Mouse (Mus musculus) limb, embryonic 14.5 days (tissue): Measurements from ENCODE around the gene Dnpep. TPM values are rescaled to one million over a fixed set of nuclear protein-coding genes. Genes with fewer than 3 reads are reported as not detected.

ENCODE experiments used
- ATAC-seq: fragments of 200-750 bp; cut with Nextera tagmentation; 2 replicates; pipeline ENCODE4 v1.8.0; 2017; ENCODE audit warnings: low read depth, moderate number of reproducible peaks, moderate TSS enrichment; ENCODE audit not compliant: low FRiP score
- DNase-seq: peaks from one replicate; pipeline ENCODE4 v3.0.0-alpha.2; 2015; ENCODE audit warnings: low spot score
- H3K27ac ChIP-seq: fragments of 300-500 bp; sonication (generic); replicated peaks from 2 replicates; pipeline ENCODE4 v1.5.1; 2014; ENCODE audit warnings: low read depth, mild to moderate bottlenecking, low read length, moderate library complexity, mixed read lengths
- H3K27me3 ChIP-seq: fragments of 300-500 bp; sonication (generic); 2 replicates; pipeline ENCODE4 v1.6.1; 2014; ENCODE audit warnings: low read length, mixed read lengths; ENCODE audit not compliant: control insufficient read depth, insufficient read depth
- H3K36me3 ChIP-seq: fragments of 300-500 bp; sonication (generic); 2 replicates; pipeline ENCODE4 v1.6.1; 2014; ENCODE audit warnings: mild to moderate bottlenecking, low read length, moderate library complexity, mixed read lengths; ENCODE audit not compliant: control insufficient read depth, insufficient read depth
- H3K4me1 ChIP-seq: fragments of 300-500 bp; sonication (generic); 2 replicates; pipeline ENCODE4 v1.6.1; 2014; ENCODE audit warnings: antibody characterized with exemption, low read length, mixed read lengths; ENCODE audit not compliant: control insufficient read depth, insufficient read depth
- H3K4me2 ChIP-seq: fragments of 300-500 bp; sonication (generic); replicated peaks from 2 replicates; pipeline ENCODE4 v1.6.1; 2014; ENCODE audit warnings: low read depth, mild to moderate bottlenecking, low read length, moderate library complexity; ENCODE audit not compliant: severe bottlenecking
- H3K4me3 ChIP-seq: fragments of 300-500 bp; sonication (generic); replicated peaks from 2 replicates; pipeline ENCODE4 v1.5.1; 2014; ENCODE audit warnings: low read length
- H3K9ac ChIP-seq: fragments of 300-500 bp; sonication (generic); 2 replicates; pipeline ENCODE4 v1.6.1; 2014; ENCODE audit warnings: mild to moderate bottlenecking, low read depth, low read length, moderate library complexity; ENCODE audit not compliant: severe bottlenecking
- H3K9me3 ChIP-seq: fragments of 300-500 bp; sonication (generic); 2 replicates; pipeline ENCODE4 v1.6.1; 2016; ENCODE audit warnings: low read length; ENCODE audit not compliant: control insufficient read depth
- POLR2A ChIP-seq: fragments of 200-500 bp; IDR thresholded peaks from 2 replicates; pipeline ENCODE4 v1.8.0; 2012; ENCODE audit warnings: inconsistent platforms, mild to moderate bottlenecking, moderate library complexity, borderline replicate concordance; ENCODE audit not compliant: insufficient read depth, insufficient read length; ENCODE audit errors: extremely low read depth
- WGBS: fragments of 180-500 bp; shearing (Covaris S2); extraction: QIAGEN DNeasy Blood & Tissue Kit; methylation state at CpG from one replicate; pipeline ENCODE4 v1.1.7; 2014; 5-methylcytosine and 5-hydroxymethylcytosine counted together
- polyA plus RNA-seq, 2 experiments: library from polyadenylated mRNA; depleted of rRNA in 1 of 2; stranded (reverse) in 1 of 2; unstranded in 1 of 2; fragments of >200 nt; fragmentation: Nextera tagmentation in 1 of 2; extraction: Ambion mirVana in 1 of 2; gene quantifications; 2 replicates each; pipeline versions ENCODE4 v1.2.1 to v1.2.3; 2012 to 2014

Dnpep gene
- polyA plus RNA-seq, 2 experiments, result 112 to 126 TPM

- H3K9me3 ChIP-seq, result no peaks in the 10 kb centered on the region
- no peak overlapping the region for H3K4me2 ChIP-seq
- H3K9ac ChIP-seq, result no peak overlapping the region
- H3K27ac ChIP-seq, result no peak overlapping the region
- 19% methylated on average over 7 of the region's 7 CpGs for WGBS
- no peaks in the 10 kb centered on the region for H3K36me3 ChIP-seq
- DNase-seq, result no peak
- ATAC-seq, result no peak
- no peaks in the 10 kb centered on the region for H3K27me3 ChIP-seq
- H3K4me1 ChIP-seq, result 0 out of 2 replicates have a peak, but pooled peaks cover 2% of the 10 kb centered on the region
- TF ChIP-seq POLR2A, result no peak
- H3K4me3 ChIP-seq, result no peak overlapping the region
Measured at GRCm38 (mm10) chr1:75289376-75289775, 28.4 kb downstream of the Dnpep start.

DNA sequence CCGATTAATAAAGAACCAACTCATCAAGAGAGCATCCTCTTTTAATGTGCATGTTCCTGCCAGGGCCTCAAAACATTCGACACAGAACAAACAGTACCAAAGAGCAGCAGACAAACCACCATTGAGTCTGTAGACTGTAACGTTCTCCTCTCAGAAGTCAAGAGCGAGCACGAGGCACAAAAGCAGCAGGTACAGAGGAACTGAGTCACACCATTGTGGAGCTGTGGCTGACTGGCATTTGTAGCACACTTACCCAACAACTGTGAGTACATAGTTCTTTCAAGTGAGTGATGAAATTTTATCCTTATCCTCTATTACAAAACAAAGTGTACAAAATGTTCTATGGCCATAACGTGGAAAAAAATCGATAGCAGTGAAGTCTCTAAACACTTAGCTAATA lies 32.9 kb downstream of the Dnpep start:
- Histone ChIP-seq H3K4me2 (no peak overlapping the region), H3K36me3 (no peaks in the 10 kb centered on the region), H3K9me3 (no peaks in the 10 kb centered on the region), H3K27ac (no peak overlapping the region), H3K9ac (no peak overlapping the region), H3K4me3 (no peak overlapping the region), H3K4me1 (no peaks in the 10 kb centered on the region), H3K27me3 (no peaks in the 10 kb centered on the region)
- WGBS, result 80% methylated on average over 7 of the region's 7 CpGs
- ATAC-seq (no peak), DNase-seq (no peak)
- TF ChIP-seq POLR2A, result no peak

DNA sequence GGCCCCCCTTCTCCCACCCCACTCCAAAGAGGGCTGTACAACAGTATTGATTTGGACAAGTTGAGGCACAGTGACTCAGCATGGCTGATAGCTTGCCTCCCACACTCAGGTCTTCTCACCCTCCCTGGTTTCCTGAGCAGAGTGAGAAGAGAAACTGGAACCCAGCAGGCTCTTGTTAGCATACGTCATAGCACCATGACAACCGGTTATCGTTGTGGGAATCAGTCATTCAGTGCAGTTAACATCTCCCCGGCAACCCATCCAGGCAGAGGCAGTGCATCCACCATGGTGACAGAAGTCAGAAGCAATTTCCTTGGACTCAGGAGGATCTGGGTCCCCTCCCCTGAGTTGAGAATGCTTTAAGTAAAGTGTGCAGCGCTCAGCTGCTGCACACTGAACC lies 34.8 kb downstream of the Dnpep start:
- H3K36me3 ChIP-seq, result no peaks in the 10 kb centered on the region
- no peaks in the 10 kb centered on the region for H3K4me1 ChIP-seq
- no peak overlapping the region for H3K27ac ChIP-seq
- peaks cover 13% of the 10 kb centered on the region; the same call in 1 of the 2 replicates for H3K27me3 ChIP-seq
- ATAC-seq, result no peak
- TF ChIP-seq POLR2A, result no peak
- no peak overlapping the region for H3K9ac ChIP-seq
- no peak for DNase-seq
- no peak overlapping the region for H3K4me2 ChIP-seq
- H3K9me3 ChIP-seq, result no peaks in the 10 kb centered on the region
- H3K4me3 ChIP-seq, result no peak overlapping the region
- 84% methylated on average over 5 of the region's 5 CpGs for WGBS

GRCm38 (mm10) chr1:75278228-75278627 lies 39.6 kb downstream of the Dnpep start, which contains the start of gene Resp18:
Gene Resp18, minus strand, starts transcription at chr1:75278415.
- Histone ChIP-seq H3K4me1 (no peaks in the 10 kb centered on the region), H3K4me3 (no peak within 1 kb of the TSS), H3K27ac (no peak within 1 kb of the TSS), H3K27me3 (peaks cover 21% of the 10 kb centered on the region), H3K9ac (no peak within 1 kb of the TSS), H3K36me3 (no peaks in the 10 kb centered on the region), H3K9me3 (no peaks in the 10 kb centered on the region), H3K4me2 (no peak within 1 kb of the TSS)
- DNase-seq (no peak), ATAC-seq (no peak)
- WGBS, result 5% methylated on average over 13 of the region's 13 CpGs
- no peak for TF ChIP-seq POLR2A

DNA sequence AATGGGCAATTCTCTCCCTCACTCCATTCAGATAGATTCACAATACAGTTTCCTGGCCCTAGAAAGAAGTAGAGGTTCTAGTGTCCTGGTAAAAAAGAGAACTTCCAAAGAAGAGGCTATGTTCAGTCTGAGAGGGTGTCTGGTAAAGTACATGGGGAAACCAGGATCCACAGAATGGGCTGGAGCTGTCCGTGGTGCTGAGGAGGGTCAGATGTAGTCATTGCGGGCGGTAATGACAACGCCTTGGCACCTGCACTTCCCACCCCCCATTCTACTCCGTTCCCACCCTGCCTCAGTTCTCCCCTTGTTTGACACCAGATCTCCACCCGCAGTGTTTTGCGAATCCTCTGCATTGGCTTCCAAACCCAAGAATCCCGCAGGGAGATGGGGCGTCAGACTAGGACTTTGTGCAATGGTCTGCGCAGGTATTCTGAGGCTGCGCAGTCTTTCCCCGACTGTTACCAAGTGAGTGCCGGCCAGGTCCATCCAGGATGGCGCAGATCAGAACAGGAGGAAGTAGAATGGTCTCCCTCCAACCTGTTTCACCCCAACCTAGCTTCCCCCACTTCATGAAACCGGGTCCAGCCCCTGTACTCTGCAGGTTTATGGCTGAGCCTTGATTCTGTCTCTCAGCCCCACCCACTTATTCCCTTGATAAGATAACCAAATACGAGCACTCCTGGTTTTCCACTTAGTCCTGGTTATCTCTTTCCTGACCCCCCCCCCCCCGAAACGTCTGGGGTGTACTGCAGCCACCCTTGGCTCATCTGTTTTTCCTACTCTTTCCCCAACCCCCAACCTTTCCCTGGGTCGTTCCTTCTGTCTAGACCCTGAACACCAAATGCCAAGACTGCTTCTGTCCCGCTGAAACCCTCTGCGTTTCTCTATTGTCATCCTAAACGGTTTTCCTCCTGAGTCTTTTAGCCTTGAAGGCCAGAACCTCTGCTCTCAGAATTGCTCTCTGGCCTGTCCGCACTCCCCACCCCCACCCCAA lies 40.3 kb downstream of the Dnpep start:
- 6% methylated on average over 23 of the region's 23 CpGs for WGBS
- TF ChIP-seq POLR2A, result no peak

More for the DNA sequence above, 40.3 kb downstream of the Dnpep start:
- Histone ChIP-seq H3K9me3 (no peaks in the 10 kb centered on the region), H3K4me1 (no peaks in the 10 kb centered on the region), H3K27me3 (peaks cover 21% of the 10 kb centered on the region), H3K4me2 (no peak overlapping the region), H3K36me3 (no peaks in the 10 kb centered on the region), H3K4me3 (no peak overlapping the region), H3K27ac (no peak overlapping the region), H3K9ac (no peak overlapping the region)
- ATAC-seq (no peak), DNase-seq (peak; percentile 79)
